Mouse (Mus musculus) hindbrain, embryonic 13.5 days (tissue): ENCODE measurements around the gene Med25. TPM values are rescaled to one million over a fixed set of nuclear protein-coding genes. Genes with fewer than 3 reads are reported as not detected.

Source experiments
- ATAC-seq: fragments of 200-750 bp; cut with Nextera tagmentation; 2 replicates; pipeline ENCODE4 v1.8.0; 2017; ENCODE audit warnings: moderate TSS enrichment; ENCODE audit not compliant: low FRiP score
- H3K27ac ChIP-seq: fragments of 300-500 bp; sonication (generic); 2 replicates; pipeline ENCODE4 v1.5.1; 2015; ENCODE audit warnings: inconsistent platforms, mild to moderate bottlenecking, moderate library complexity
- H3K27me3 ChIP-seq: fragments of 300-500 bp; sonication (generic); 2 replicates; pipeline ENCODE4 v1.6.1; 2015; ENCODE audit warnings: mild to moderate bottlenecking, inconsistent platforms
- H3K36me3 ChIP-seq: fragments of 300-500 bp; sonication (generic); 2 replicates; pipeline ENCODE4 v1.6.1; 2015; ENCODE audit warnings: mild to moderate bottlenecking, inconsistent platforms
- H3K4me1 ChIP-seq: fragments of 300-500 bp; sonication (generic); replicated peaks from 2 replicates; pipeline ENCODE4 v1.6.1; 2015; ENCODE audit warnings: inconsistent platforms
- H3K4me2 ChIP-seq: fragments of 300-500 bp; sonication (generic); 2 replicates; pipeline ENCODE4 v1.6.1; 2015; ENCODE audit warnings: inconsistent platforms, mild to moderate bottlenecking, moderate library complexity
- H3K4me3 ChIP-seq: fragments of 300-500 bp; sonication (generic); 2 replicates; pipeline ENCODE4 v1.5.1; 2015; ENCODE audit warnings: mild to moderate bottlenecking, inconsistent platforms
- H3K9ac ChIP-seq: fragments of 300-500 bp; sonication (generic); 2 replicates; pipeline ENCODE4 v1.6.1; 2015; ENCODE audit warnings: mild to moderate bottlenecking, inconsistent platforms
- H3K9me3 ChIP-seq: fragments of 300-500 bp; sonication (generic); 2 replicates; pipeline ENCODE4 v1.6.1; 2016; ENCODE audit warnings: inconsistent platforms
- WGBS: fragments of 180-500 bp; shearing (Covaris S2); methylation state at CpG from one replicate; pipeline ENCODE4 v1.1.7; 2015; 5-methylcytosine and 5-hydroxymethylcytosine counted together
- polyA plus RNA-seq: library from polyadenylated mRNA; unstranded; fragments of >200 nt; fragmentation: Nextera tagmentation; extraction: Ambion mirVana; gene quantifications from 2 replicates; pipeline ENCODE4 v1.2.1, GENCODE M21; 2015

Med25 gene
- polyA plus RNA-seq, 1 experiment from 2014 or later, result 142 TPM

DNA sequence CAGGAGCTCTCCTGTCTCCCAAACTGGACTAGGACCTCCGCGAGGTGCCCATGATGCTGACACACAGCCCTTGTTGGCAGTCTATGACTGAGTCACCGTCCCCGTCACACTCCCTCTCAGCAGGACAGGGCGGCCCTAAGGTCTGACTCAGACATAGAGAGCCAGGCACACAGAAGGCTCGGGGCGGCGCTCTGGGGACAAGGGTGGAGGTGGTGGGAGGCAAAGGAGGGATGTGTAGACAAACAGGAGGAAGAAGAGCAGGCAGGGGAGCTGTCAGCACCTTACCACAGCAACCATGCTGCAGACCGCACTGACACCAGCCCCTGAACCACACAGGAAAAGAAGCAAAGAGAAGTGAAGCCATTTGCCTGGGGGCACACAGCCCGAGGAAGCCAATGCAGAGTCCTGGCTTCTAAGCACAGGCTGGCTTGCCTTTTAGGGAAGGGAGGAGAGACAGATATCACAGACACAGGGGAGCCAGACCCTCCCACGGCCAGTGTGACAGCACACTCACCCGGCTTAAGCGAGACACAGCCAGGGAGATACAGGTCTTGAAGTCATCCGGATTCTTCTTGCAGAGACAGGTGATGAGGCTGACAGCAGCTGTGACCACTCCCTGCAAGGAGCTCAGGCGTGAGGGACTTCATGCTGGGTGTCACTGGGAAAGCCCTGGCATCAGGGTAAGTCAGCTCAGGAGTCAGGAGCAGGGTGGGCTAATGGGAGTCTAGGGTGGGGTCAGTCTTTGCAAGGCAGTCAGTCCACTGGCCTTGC is 16.4 kb upstream of the Med25 start:
- H3K4me3 ChIP-seq, result no peak overlapping the region
- no peak for ATAC-seq
- H3K27me3 ChIP-seq, result no peaks in the 10 kb centered on the region
- no peaks in the 10 kb centered on the region for H3K9me3 ChIP-seq
- no peak overlapping the region for H3K27ac ChIP-seq
- WGBS, result 93% methylated on average over 15 of the region's 15 CpGs
- peaks cover 100% of the 10 kb centered on the region for H3K36me3 ChIP-seq
- H3K4me1 ChIP-seq, result no peaks in the 10 kb centered on the region
- no peak overlapping the region for H3K9ac ChIP-seq
- no peak overlapping the region for H3K4me2 ChIP-seq

DNA sequence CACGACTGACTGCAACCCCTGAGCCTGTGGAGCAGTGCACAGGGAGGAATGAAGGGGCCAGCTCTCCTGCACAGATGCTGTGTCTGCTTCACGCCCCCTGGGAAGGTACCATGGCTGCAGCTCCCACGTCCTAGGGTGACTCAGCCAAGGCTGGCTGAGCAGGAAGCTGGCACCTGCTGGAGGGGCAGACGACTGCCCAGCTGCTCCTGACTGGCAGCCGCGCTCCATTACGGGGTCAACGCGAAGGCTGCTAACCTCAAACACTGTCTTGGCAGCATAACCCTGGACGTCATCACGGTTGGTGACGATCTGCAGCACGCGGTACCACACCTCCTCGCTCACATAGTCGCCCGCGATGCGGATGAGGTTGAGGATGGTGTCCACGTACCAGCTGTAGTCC is 12.9 kb upstream of the Med25 start:
- no peaks in the 10 kb centered on the region for H3K27me3 ChIP-seq
- no peaks in the 10 kb centered on the region for H3K9me3 ChIP-seq
- WGBS, result 93% methylated on average over 20 of the region's 20 CpGs
- no peak overlapping the region for H3K27ac ChIP-seq
- peaks cover 99% of the 10 kb centered on the region for H3K36me3 ChIP-seq
- no peak overlapping the region for H3K4me2 ChIP-seq
- H3K9ac ChIP-seq, result no peak overlapping the region
- no peak for ATAC-seq
- H3K4me3 ChIP-seq, result no peak overlapping the region
- H3K4me1 ChIP-seq, result peaks cover 11% of the 10 kb centered on the region

DNA sequence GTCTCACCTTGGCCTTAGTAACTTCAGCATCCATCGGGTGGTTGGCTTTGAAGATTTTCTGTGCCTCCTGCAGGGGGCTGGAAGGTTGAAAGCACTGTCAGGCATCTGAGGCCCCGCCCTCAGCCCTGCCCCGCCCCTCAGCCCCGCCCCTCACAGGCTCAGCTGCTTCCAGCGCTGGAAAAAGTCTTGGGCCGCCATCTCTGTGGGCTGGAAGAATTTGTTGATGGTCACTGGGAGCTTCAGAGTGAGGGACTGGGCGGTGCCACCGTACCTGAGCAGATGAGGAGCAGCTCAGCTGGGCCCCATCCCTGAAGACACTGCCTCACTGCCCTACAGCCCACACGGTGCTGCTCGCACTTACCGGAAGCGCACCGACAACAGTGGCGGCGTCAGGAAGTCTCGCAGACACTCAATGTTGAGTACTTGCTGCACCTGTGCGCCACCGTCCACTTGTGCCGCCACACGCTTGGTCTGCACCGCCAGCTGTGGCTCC is 8.8 kb upstream of the Med25 start:
- no peak overlapping the region for H3K4me3 ChIP-seq
- peak overlapping the region; percentile 42 for H3K4me2 ChIP-seq
- H3K27me3 ChIP-seq, result no peaks in the 10 kb centered on the region
- WGBS, result 20% methylated on average over 21 of the region's 21 CpGs
- 0 out of 2 replicates have a peak overlapping the region, but pooled peaks have one; percentile 44 for H3K27ac ChIP-seq
- no peak for ATAC-seq
- H3K9ac ChIP-seq, result peak overlapping the region; percentile 35; the same call in 1 of the 2 replicates
- H3K9me3 ChIP-seq, result no peaks in the 10 kb centered on the region
- peaks cover 37% of the 10 kb centered on the region for H3K4me1 ChIP-seq
- peaks cover 76% of the 10 kb centered on the region for H3K36me3 ChIP-seq

DNA sequence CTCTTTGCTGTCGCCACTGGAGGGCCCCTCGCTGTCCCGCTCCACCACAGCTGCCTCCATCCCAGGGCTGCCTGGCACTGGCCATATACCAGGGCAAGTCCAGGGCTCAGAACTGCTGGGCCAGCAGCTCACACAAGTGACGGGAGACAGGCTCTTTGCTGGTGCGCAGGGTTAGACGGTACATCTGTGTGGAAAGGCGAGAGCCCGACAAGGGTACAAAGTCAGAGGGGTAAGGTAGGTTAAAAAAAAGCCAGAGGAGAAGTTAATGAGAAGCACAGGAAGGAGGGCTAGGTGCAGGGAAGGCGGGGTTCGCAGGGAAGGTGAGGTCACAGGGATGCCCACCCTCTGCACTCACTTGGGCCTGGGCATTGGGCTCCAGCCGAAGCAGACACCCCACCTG is 8.1 kb upstream of the Med25 start:
- 85% methylated on average over 11 of the region's 11 CpGs for WGBS
- Histone ChIP-seq H3K9me3 (no peaks in the 10 kb centered on the region), H3K36me3 (peaks cover 69% of the 10 kb centered on the region), H3K27ac (no peak overlapping the region), H3K4me2 (no peak overlapping the region), H3K4me1 (peaks cover 38% of the 10 kb centered on the region), H3K4me3 (no peak overlapping the region), H3K27me3 (no peaks in the 10 kb centered on the region), H3K9ac (no peak overlapping the region; the same call in 1 of the 2 replicates)
- ATAC-seq, result no peak

DNA sequence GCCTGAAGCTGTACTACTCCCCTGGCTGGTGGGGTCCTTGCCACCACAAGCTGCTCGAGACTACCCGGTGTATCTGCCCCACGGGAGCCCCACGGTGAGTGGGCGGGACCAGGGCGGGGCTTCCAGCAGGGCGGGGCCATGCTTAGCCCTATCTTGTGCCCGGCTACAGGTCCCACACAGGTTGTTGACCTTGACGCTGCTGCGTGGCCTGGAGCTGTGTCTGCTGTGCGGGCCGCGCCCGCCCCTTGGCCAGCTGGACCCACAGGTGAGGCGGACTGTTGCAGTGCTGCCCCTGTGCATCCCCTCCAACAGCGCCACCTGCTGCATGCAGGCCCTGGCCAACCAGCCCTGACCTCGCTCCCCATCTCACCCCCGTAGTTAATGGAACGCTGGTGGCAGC is 6.1 kb upstream of the Med25 start:
- WGBS, result 39% methylated on average over 19 of the region's 19 CpGs
- Histone ChIP-seq H3K9ac (peak overlapping the region; percentile 76; the same call in 1 of the 2 replicates), H3K4me3 (no peak overlapping the region)

DNA sequence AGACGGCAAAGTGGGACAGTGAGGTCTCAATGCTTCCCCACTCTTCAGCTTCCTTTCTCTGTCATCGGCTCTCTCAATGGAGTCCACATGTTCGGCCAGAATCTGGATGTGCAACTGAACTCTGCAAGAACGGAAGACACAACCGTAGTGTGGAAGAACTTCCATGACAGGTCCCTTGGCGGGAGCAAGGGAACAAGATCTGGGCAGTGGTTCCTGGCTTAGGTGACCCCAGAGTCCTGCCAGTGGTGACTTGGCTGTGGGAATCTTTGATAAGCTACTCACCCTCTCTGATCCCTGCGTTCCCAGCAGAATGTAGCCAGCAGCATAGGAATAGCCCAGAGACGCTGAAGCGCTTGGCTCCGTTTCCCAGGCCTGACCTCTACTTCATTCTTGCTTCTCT is 4.0 kb upstream of the Med25 start:
- Histone ChIP-seq H3K9me3 (no peaks in the 10 kb centered on the region), H3K27ac (peak overlapping the region; percentile 93), H3K4me1 (peaks cover 61% of the 10 kb centered on the region), H3K4me3 (peak overlapping the region; percentile 56), H3K36me3 (peaks cover 29% of the 10 kb centered on the region), H3K27me3 (no peaks in the 10 kb centered on the region), H3K9ac (peak overlapping the region; percentile 76), H3K4me2 (peak overlapping the region; percentile 80)
- 28% methylated on average over 10 of the region's 10 CpGs for whole genome bisulfite sequencing
- ATAC-seq, result no peak

More for the DNA sequence above, 6.1 kb upstream of the Med25 start:
- peak overlapping the region; percentile 4; the same call in 1 of the 2 replicates for H3K27ac ChIP-seq
- H3K4me2 ChIP-seq, result peak overlapping the region; percentile 30; the same call in 1 of the 2 replicates
- H3K4me1 ChIP-seq, result peaks cover 53% of the 10 kb centered on the region
- peaks cover 49% of the 10 kb centered on the region for H3K36me3 ChIP-seq
- no peaks in the 10 kb centered on the region for H3K9me3 ChIP-seq
- H3K27me3 ChIP-seq, result no peaks in the 10 kb centered on the region
- ATAC-seq, result no peak

DNA sequence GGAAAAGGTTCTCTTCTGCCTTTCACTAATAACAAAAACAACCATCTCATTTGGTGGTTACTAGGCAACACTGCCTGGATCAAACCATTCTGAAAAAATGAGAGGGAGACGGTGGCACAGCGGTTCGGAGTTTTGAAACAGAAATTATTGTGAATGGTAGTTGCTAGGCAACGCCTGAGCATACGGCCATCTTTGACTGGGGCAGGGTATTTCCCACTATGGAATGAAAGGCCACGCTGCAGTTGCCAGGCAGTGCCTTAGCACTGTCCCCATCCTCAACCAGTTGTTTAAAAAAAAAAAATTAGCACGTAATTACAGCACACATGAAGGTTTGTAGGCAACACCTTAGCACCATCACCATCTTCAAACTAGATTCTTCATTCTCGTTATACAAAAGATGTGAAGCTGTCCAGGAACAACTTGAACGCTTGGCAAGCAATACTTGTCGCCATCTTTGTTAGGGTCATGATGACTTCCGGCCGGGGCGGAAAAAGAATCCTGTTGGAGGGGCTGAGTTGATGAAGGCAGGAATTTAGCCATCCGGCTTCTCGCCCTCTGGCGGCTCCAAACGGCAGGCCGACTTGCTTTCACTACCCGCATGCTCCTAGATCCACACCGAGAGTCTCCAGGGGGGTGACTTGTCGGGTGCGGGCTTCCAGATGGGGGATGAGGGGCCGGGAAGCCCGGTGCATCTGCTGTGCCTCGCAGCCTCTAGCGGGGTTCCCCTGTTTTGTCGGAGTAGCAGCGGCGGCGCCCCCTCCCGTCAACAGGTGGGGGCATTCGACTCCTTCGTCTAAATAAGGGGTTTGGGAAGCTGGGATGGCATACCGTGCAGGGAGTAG is 3.3 kb upstream of the Med25 start, which contains the start of gene Fuz:
Gene Fuz, plus strand, starts transcription at position 487 of the 842 bp plus-strand sequence.
- Histone ChIP-seq H3K4me1 (peaks cover 61% of the 10 kb centered on the region), H3K4me2 (peak within 1 kb of the TSS; percentile 80), H3K36me3 (peaks cover 22% of the 10 kb centered on the region), H3K4me3 (peak within 1 kb of the TSS; percentile 56), H3K9ac (peak within 1 kb of the TSS; percentile 76), H3K9me3 (no peaks in the 10 kb centered on the region), H3K27me3 (no peaks in the 10 kb centered on the region), H3K27ac (peak within 1 kb of the TSS; percentile 93)
- under 1% methylated on average over 34 of the region's 34 CpGs for WGBS
- peak; percentile 84 for ATAC-seq

DNA sequence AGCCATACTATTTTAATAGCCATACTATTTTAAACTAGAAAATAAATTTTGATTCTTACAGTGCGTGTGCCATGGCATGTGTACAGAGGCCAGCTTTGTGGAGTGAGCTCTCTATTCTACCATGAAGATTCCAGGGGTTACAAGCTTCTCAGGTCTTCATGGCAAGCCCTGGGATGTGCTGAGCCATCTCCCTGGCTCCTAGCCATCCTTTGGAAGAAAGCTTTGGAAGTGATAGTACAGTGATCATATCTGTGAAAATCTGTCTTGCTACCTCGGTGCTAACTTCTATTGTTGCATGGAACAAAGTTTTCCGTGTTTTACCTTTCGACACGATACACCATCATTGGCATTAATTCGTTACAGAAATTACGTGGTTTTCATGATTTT is 2.7 kb upstream of the Med25 start:
- peak overlapping the region; percentile 80 for H3K4me2 ChIP-seq
- peak overlapping the region; percentile 56 for H3K4me3 ChIP-seq
- no peaks in the 10 kb centered on the region for H3K27me3 ChIP-seq
- H3K36me3 ChIP-seq, result peaks cover 16% of the 10 kb centered on the region
- WGBS, result 24% methylated on average over 7 of the region's 7 CpGs
- peak overlapping the region; percentile 93 for H3K27ac ChIP-seq
- ATAC-seq, result no peak
- H3K9ac ChIP-seq, result no peak overlapping the region
- H3K4me1 ChIP-seq, result peaks cover 67% of the 10 kb centered on the region
- H3K9me3 ChIP-seq, result no peaks in the 10 kb centered on the region

DNA sequence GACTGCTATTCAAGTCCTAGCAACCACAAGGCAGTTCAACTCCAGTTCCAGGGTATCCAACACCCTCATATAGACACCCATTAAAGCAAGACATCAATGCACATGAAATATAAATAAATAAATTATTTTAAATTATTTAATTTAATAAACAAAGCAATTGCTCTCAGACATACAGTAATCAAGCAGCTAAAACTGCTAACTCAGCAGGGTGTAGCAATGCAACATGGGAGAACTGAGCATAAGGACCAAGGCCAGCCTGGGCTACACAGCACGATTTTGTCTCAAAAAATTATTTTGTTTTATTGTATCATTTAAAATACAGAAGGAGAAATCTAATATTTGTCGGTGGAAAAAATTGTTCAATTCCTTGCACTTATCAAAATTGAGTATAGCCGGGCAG is 1.7 kb upstream of the Med25 start:
- Histone ChIP-seq H3K27ac (peak overlapping the region; percentile 93), H3K9ac (no peak overlapping the region)

DNA sequence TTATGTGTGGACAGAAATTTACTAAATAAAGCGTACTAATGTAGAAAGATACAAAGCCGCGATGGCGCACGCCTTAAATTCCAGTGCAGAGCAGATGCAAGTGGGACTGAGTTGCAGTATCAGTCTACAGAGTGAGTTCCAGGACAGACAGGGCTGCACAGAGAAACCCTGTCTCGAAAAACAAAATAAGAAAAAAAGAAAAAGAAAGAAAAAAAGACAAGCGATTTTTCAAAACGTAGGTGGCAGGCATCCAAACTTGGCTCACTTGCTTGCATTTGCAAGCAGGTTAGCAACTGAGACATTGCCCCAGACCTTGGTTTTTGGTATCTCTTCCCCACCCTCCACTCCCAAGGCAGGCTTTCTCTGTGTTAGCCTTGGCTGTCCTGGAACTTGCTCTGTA is 685 bp upstream of the Med25 start:
- peak overlapping the region; percentile 27 for H3K4me3 ChIP-seq
- no peaks in the 10 kb centered on the region for H3K9me3 ChIP-seq
- H3K9ac ChIP-seq, result peak overlapping the region; percentile 62
- peak overlapping the region; percentile 90 for H3K27ac ChIP-seq
- no peaks in the 10 kb centered on the region for H3K27me3 ChIP-seq
- H3K4me2 ChIP-seq, result peak overlapping the region; percentile 91
- peaks cover 16% of the 10 kb centered on the region for H3K36me3 ChIP-seq
- WGBS, result 15% methylated on average over 8 of the region's 8 CpGs
- peaks cover 78% of the 10 kb centered on the region for H3K4me1 ChIP-seq
- no peak for ATAC-seq

More for the DNA sequence above, 1.7 kb upstream of the Med25 start:
- H3K36me3 ChIP-seq, result peaks cover 12% of the 10 kb centered on the region
- no peak overlapping the region for H3K4me3 ChIP-seq
- H3K4me2 ChIP-seq, result no peak overlapping the region
- ATAC-seq, result no peak
- no peaks in the 10 kb centered on the region for H3K27me3 ChIP-seq
- peaks cover 75% of the 10 kb centered on the region for H3K4me1 ChIP-seq
- 88% methylated on average over 3 of the region's 3 CpGs for WGBS
- H3K9me3 ChIP-seq, result no peaks in the 10 kb centered on the region

DNA sequence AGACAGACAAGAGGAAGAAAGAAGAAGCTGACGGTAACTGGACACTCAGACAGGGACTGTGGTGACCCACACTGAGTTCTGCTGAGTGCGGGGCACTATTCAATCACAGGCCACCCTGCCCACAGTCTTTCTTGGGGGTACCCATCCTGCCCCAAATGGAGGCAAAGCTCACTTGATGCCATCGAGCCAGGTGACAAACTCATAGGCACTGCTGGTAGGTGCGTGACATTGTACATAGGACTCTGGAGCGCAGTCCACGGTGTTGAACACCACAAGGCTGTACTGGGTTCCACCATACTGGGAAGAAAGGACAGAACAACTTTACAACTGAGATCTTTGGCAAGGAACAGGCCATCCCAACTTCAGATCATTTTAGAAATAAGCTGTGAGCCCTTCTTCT is 901 bp downstream of the Med25 start:
- no peak for ATAC-seq
- peak overlapping the region; percentile 90 for H3K4me3 ChIP-seq
- no peaks in the 10 kb centered on the region for H3K27me3 ChIP-seq
- H3K36me3 ChIP-seq, result peaks cover 27% of the 10 kb centered on the region
- peak overlapping the region; percentile 91 for H3K4me2 ChIP-seq
- H3K4me1 ChIP-seq, result peaks cover 76% of the 10 kb centered on the region
- 15% methylated on average over 6 of the region's 6 CpGs for WGBS
- no peaks in the 10 kb centered on the region for H3K9me3 ChIP-seq
- peak overlapping the region; percentile 99 for H3K27ac ChIP-seq
- H3K9ac ChIP-seq, result peak overlapping the region; percentile 95

DNA sequence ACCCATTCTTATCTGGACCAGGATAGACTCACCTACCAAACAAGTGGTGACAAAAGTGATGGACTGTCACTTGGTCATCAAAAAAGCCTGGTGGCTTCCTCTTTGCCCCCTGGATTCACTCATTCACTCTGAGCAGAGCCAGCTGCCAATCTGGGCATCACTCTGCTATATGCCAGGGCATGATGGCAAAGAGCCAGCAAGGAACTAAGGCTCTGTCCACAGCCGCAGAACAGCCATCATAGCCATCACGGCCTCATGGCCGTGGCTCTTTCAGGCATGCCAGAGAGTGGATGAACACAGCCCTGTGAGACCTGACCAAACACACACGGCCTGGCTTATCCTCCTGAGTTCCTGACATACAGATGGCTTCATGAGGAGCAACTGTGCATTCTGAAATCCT is 1.8 kb downstream of the Med25 start:
- H3K9ac ChIP-seq, result peak overlapping the region; percentile 95
- H3K36me3 ChIP-seq, result peaks cover 33% of the 10 kb centered on the region
- H3K9me3 ChIP-seq, result no peaks in the 10 kb centered on the region
- peak overlapping the region; percentile 91 for H3K4me2 ChIP-seq
- H3K4me3 ChIP-seq, result peak overlapping the region; percentile 90
- WGBS, result 49% methylated on average over 4 of the region's 4 CpGs
- no peak for ATAC-seq
- H3K27ac ChIP-seq, result peak overlapping the region; percentile 99; the same call in 1 of the 2 replicates
- no peaks in the 10 kb centered on the region for H3K27me3 ChIP-seq
- peaks cover 71% of the 10 kb centered on the region for H3K4me1 ChIP-seq
